Mouse (Mus musculus) neural tube, embryonic 15.5 days (tissue): Measurements from ENCODE around the gene Tmem237. TPM values are rescaled to one million over a fixed set of nuclear protein-coding genes. Genes with fewer than 3 reads are reported as not detected.
A peak's percentile ranks its signal among the peaks of the same experiment; 100 is the strongest.

Source experiments
- ATAC-seq: fragments of 200-750 bp; cut with Nextera tagmentation; 2 replicates; pipeline ENCODE4 v1.8.0; 2017; ENCODE audit warnings: mild to moderate bottlenecking, moderate TSS enrichment, moderate library complexity; ENCODE audit not compliant: low FRiP score
- H3K27ac ChIP-seq: fragments of 300-500 bp; sonication (generic); replicated peaks from 2 replicates; pipeline ENCODE4 v1.5.1; 2015; ENCODE audit warnings: mild to moderate bottlenecking, inconsistent platforms
- H3K27me3 ChIP-seq: fragments of 300-500 bp; sonication (generic); replicated peaks from 2 replicates; pipeline ENCODE4 v1.6.1; 2015; ENCODE audit warnings: inconsistent platforms
- H3K36me3 ChIP-seq: fragments of 300-500 bp; sonication (generic); 2 replicates; pipeline ENCODE4 v1.6.1; 2015; ENCODE audit warnings: inconsistent platforms
- H3K4me1 ChIP-seq: fragments of 300-500 bp; sonication (generic); 2 replicates; pipeline ENCODE4 v1.6.1; 2015; ENCODE audit warnings: inconsistent platforms
- H3K4me2 ChIP-seq: fragments of 300-500 bp; sonication (generic); 2 replicates; pipeline ENCODE4 v1.6.1; 2015; ENCODE audit warnings: inconsistent platforms, mild to moderate bottlenecking, moderate library complexity
- H3K4me3 ChIP-seq: fragments of 300-500 bp; sonication (generic); replicated peaks from 2 replicates; pipeline ENCODE4 v1.5.1; 2015; ENCODE audit warnings: mild to moderate bottlenecking, inconsistent platforms
- H3K9ac ChIP-seq: fragments of 300-500 bp; sonication (generic); replicated peaks from 2 replicates; pipeline ENCODE4 v1.6.1; 2015; ENCODE audit warnings: mild to moderate bottlenecking, inconsistent platforms
- H3K9me3 ChIP-seq: fragments of 300-500 bp; sonication (generic); replicated peaks from 2 replicates; pipeline ENCODE4 v1.6.1; 2016; ENCODE audit warnings: inconsistent platforms
- WGBS: fragments of 180-500 bp; shearing (Covaris S2); methylation state at CpG from one replicate; pipeline ENCODE4 v1.1.7; 2015; ENCODE audit warnings: mixed read lengths; 5-methylcytosine and 5-hydroxymethylcytosine counted together
- polyA plus RNA-seq: library from polyadenylated mRNA; unstranded; fragments of >200 nt; fragmentation: Nextera tagmentation; extraction: Ambion mirVana; gene quantifications from 2 replicates; pipeline ENCODE4 v1.2.1, GENCODE M21; 2015

The Tmem237 gene
- 41.3 and 42.0 TPM in 2 replicates for polyA plus RNA-seq

- ATAC-seq = peak; percentile 99
- peak within 1 kb of the TSS; percentile 93 for H3K27ac ChIP-seq
- H3K4me1 ChIP-seq = peaks cover 15% of the 10 kb centered on the region
- under 1% methylated on average over 73 of the region's 74 CpGs for WGBS
- H3K36me3 ChIP-seq = peaks cover 8% of the 10 kb centered on the region
- no peaks in the 10 kb centered on the region for H3K27me3 ChIP-seq
- peak within 1 kb of the TSS; percentile 85 for H3K9ac ChIP-seq
- peak within 1 kb of the TSS; percentile 79 for H3K4me2 ChIP-seq
- H3K4me3 ChIP-seq = peak within 1 kb of the TSS; percentile 74
- H3K9me3 ChIP-seq = no peaks in the 10 kb centered on the region
Observed at GRCm38 (mm10) chr1:59119720-59120457, at the start of gene Tmem237. Gene Tmem237 (minus strand): TSS chr1:59120408.

- Histone ChIP-seq H3K4me1 (no peaks in the 10 kb centered on the region), H3K27ac (no peak overlapping the region), H3K4me3 (no peak overlapping the region), H3K4me2 (no peak overlapping the region), H3K27me3 (no peaks in the 10 kb centered on the region), H3K9ac (no peak overlapping the region), H3K36me3 (peaks cover 67% of the 10 kb centered on the region), H3K9me3 (no peaks in the 10 kb centered on the region)
- no peak for ATAC-seq
- WGBS = 81% methylated on average over 6 of the region's 6 CpGs
Observed at GRCm38 (mm10) chr1:59169586-59169985, 49.4 kb upstream of the Tmem237 start.

GRCm38 (mm10) chr1:59168556-59168955 lies 48.3 kb upstream of the Tmem237 start:
- no peak overlapping the region for H3K27ac ChIP-seq
- no peak overlapping the region for H3K9ac ChIP-seq
- no peaks in the 10 kb centered on the region for H3K27me3 ChIP-seq
- peaks cover 77% of the 10 kb centered on the region for H3K36me3 ChIP-seq
- H3K9me3 ChIP-seq = no peaks in the 10 kb centered on the region
- no peak for ATAC-seq
- 82% methylated on average over 2 of the region's 2 CpGs for WGBS
- H3K4me2 ChIP-seq = no peak overlapping the region
- no peak overlapping the region for H3K4me3 ChIP-seq
- H3K4me1 ChIP-seq = no peaks in the 10 kb centered on the region

GRCm38 (mm10) chr1:59167654-59168425 lies 47.6 kb upstream of the Tmem237 start:
- 84% methylated on average over 4 of the region's 4 CpGs for WGBS
- ATAC-seq = no peak
- H3K4me3 ChIP-seq = no peak overlapping the region

GRCm38 (mm10) chr1:59166232-59166905 lies 46.2 kb upstream of the Tmem237 start:
- Histone ChIP-seq H3K4me3 (no peak overlapping the region), H3K36me3 (peaks cover 73% of the 10 kb centered on the region), H3K4me2 (no peak overlapping the region), H3K27me3 (no peaks in the 10 kb centered on the region), H3K4me1 (no peaks in the 10 kb centered on the region), H3K27ac (no peak overlapping the region), H3K9me3 (no peaks in the 10 kb centered on the region), H3K9ac (no peak overlapping the region)
- WGBS = 85% methylated on average over 9 of the region's 9 CpGs
- ATAC-seq = no peak

More at GRCm38 (mm10) chr1:59167654-59168425, 47.6 kb upstream of the Tmem237 start:
- Histone ChIP-seq H3K9me3 (no peaks in the 10 kb centered on the region), H3K36me3 (peaks cover 77% of the 10 kb centered on the region), H3K4me1 (no peaks in the 10 kb centered on the region), H3K4me2 (no peak overlapping the region), H3K27ac (no peak overlapping the region), H3K9ac (no peak overlapping the region), H3K27me3 (no peaks in the 10 kb centered on the region)

- Histone ChIP-seq H3K36me3 (peaks cover 63% of the 10 kb centered on the region), H3K4me1 (no peaks in the 10 kb centered on the region), H3K9ac (no peak overlapping the region), H3K27ac (no peak overlapping the region), H3K4me3 (no peak overlapping the region), H3K27me3 (no peaks in the 10 kb centered on the region), H3K9me3 (no peaks in the 10 kb centered on the region), H3K4me2 (no peak overlapping the region)
- 83% methylated on average over 5 of the region's 5 CpGs for WGBS
- no peak for ATAC-seq
Observed at GRCm38 (mm10) chr1:59163918-59164317, 43.7 kb upstream of the Tmem237 start.

GRCm38 (mm10) chr1:59163030-59163461 lies 42.8 kb upstream of the Tmem237 start, which contains the start of gene Mpp4:
Gene Mpp4 (minus strand): TSS chr1:59163389.
- ATAC-seq = no peak
- no peak within 1 kb of the TSS for H3K4me3 ChIP-seq
- H3K4me2 ChIP-seq = no peak within 1 kb of the TSS
- no peaks in the 10 kb centered on the region for H3K4me1 ChIP-seq
- H3K9ac ChIP-seq = no peak within 1 kb of the TSS
- no peaks in the 10 kb centered on the region for H3K27me3 ChIP-seq
- peaks cover 59% of the 10 kb centered on the region for H3K36me3 ChIP-seq
- no peak within 1 kb of the TSS for H3K27ac ChIP-seq
- WGBS = 74% methylated on average over 12 of the region's 12 CpGs
- no peaks in the 10 kb centered on the region for H3K9me3 ChIP-seq

- Histone ChIP-seq H3K9ac (no peak overlapping the region), H3K4me3 (no peak overlapping the region), H3K36me3 (peaks cover 53% of the 10 kb centered on the region), H3K27ac (no peak overlapping the region), H3K27me3 (no peaks in the 10 kb centered on the region), H3K4me1 (no peaks in the 10 kb centered on the region), H3K4me2 (no peak overlapping the region), H3K9me3 (no peaks in the 10 kb centered on the region)
- no peak for ATAC-seq
- WGBS = 61% methylated on average over 8 of the region's 8 CpGs
Observed at GRCm38 (mm10) chr1:59162309-59163024, 42.3 kb upstream of the Tmem237 start.

- no peaks in the 10 kb centered on the region for H3K4me1 ChIP-seq
- no peaks in the 10 kb centered on the region for H3K9me3 ChIP-seq
- no peak overlapping the region for H3K27ac ChIP-seq
- no peak overlapping the region for H3K4me2 ChIP-seq
- 86% methylated on average over 6 of the region's 6 CpGs for WGBS
- H3K4me3 ChIP-seq = no peak overlapping the region
- peaks cover 43% of the 10 kb centered on the region for H3K36me3 ChIP-seq
- H3K9ac ChIP-seq = no peak overlapping the region
- ATAC-seq = no peak
- H3K27me3 ChIP-seq = no peaks in the 10 kb centered on the region
Observed at GRCm38 (mm10) chr1:59161396-59161795, 41.2 kb upstream of the Tmem237 start.

- H3K4me1 ChIP-seq = no peaks in the 10 kb centered on the region
- no peak overlapping the region for H3K27ac ChIP-seq
- H3K36me3 ChIP-seq = peaks cover 38% of the 10 kb centered on the region
- no peak overlapping the region for H3K4me3 ChIP-seq
- no peak for ATAC-seq
- 85% methylated on average over 6 of the region's 6 CpGs for WGBS
- H3K4me2 ChIP-seq = no peak overlapping the region
- H3K27me3 ChIP-seq = no peaks in the 10 kb centered on the region
- H3K9me3 ChIP-seq = no peaks in the 10 kb centered on the region
- H3K9ac ChIP-seq = no peak overlapping the region
Observed at GRCm38 (mm10) chr1:59160871-59161270, 40.7 kb upstream of the Tmem237 start.

GRCm38 (mm10) chr1:59159136-59159535 lies 38.9 kb upstream of the Tmem237 start:
- Histone ChIP-seq H3K4me3 (no peak overlapping the region), H3K4me2 (no peak overlapping the region), H3K27me3 (no peaks in the 10 kb centered on the region), H3K27ac (no peak overlapping the region), H3K4me1 (no peaks in the 10 kb centered on the region), H3K36me3 (peaks cover 24% of the 10 kb centered on the region), H3K9me3 (no peaks in the 10 kb centered on the region), H3K9ac (no peak overlapping the region)
- no peak for ATAC-seq
- 94% methylated on average over 3 of the region's 3 CpGs for WGBS
